Mouse (Mus musculus) embryonic facial prominence, embryonic 11.5 days (tissue): ENCODE data around the gene Brinp1. TPM values are rescaled to one million over a fixed set of nuclear protein-coding genes. Genes with fewer than 3 reads are reported as not detected.

Experiments used
- ATAC-seq: fragments of 200-750 bp; cut with Nextera tagmentation; replicated peaks from 2 replicates; pipeline ENCODE4 v1.8.0; 2017; ENCODE audit warnings: low read depth; ENCODE audit not compliant: insufficient number of reproducible peaks, low FRiP score, low TSS enrichment
- DNase-seq: peaks from one replicate; pipeline ENCODE4 v3.0.0-alpha.2; 2015; ENCODE audit warnings: low spot score
- H3K27ac ChIP-seq: fragments of 300-500 bp; sonication (generic); replicated peaks from 2 replicates; pipeline ENCODE4 v1.5.1; 2014; ENCODE audit warnings: mild to moderate bottlenecking, low read depth, low read length, control low read depth
- H3K27me3 ChIP-seq: fragments of 300-500 bp; sonication (generic); 2 replicates; pipeline ENCODE4 v1.6.1; 2014; ENCODE audit warnings: mild to moderate bottlenecking, low read length, moderate library complexity, mixed read lengths; ENCODE audit not compliant: control insufficient read depth, insufficient read depth
- H3K36me3 ChIP-seq: fragments of 300-500 bp; sonication (generic); replicated peaks from 2 replicates; pipeline ENCODE4 v1.6.1; 2014; ENCODE audit warnings: low read depth, mild to moderate bottlenecking, low read length, moderate library complexity, mixed read lengths; ENCODE audit not compliant: control insufficient read depth, insufficient read depth
- H3K4me1 ChIP-seq: fragments of 300-500 bp; sonication (generic); 2 replicates; pipeline ENCODE4 v1.6.1; 2014; ENCODE audit warnings: low read length, mixed read lengths; ENCODE audit not compliant: control insufficient read depth, insufficient read depth
- H3K4me2 ChIP-seq: fragments of 300-500 bp; sonication (generic); 2 replicates; pipeline ENCODE4 v1.6.1; 2014; ENCODE audit warnings: low read depth, mild to moderate bottlenecking, control low read depth, low read length, moderate library complexity
- H3K4me3 ChIP-seq: fragments of 300-500 bp; sonication (generic); 2 replicates; pipeline ENCODE4 v1.5.1; 2014; ENCODE audit warnings: low read depth, low read length, control low read depth
- H3K9ac ChIP-seq: fragments of 300-500 bp; sonication (generic); replicated peaks from 2 replicates; pipeline ENCODE4 v1.6.1; 2014; ENCODE audit warnings: mild to moderate bottlenecking, control low read depth, low read length
- H3K9me3 ChIP-seq: fragments of 300-500 bp; sonication (generic); replicated peaks from 2 replicates; pipeline ENCODE4 v1.6.1; 2016; ENCODE audit warnings: mild to moderate bottlenecking, low read length, inconsistent platforms, mixed read lengths; ENCODE audit not compliant: control insufficient read depth
- WGBS: fragments of 180-500 bp; shearing (Covaris S2); extraction: QIAGEN DNeasy Blood & Tissue Kit; methylation state at CpG from one replicate; pipeline ENCODE4 v1.1.7; 2014; 5-methylcytosine and 5-hydroxymethylcytosine counted together
- polyA plus RNA-seq: library from polyadenylated mRNA; unstranded; fragments of >200 nt; fragmentation: Nextera tagmentation; extraction: Ambion mirVana; gene quantifications from 2 replicates; pipeline ENCODE4 v1.2.1, GENCODE M21; 2014

The Brinp1 gene
- polyA plus RNA-seq, 1 experiment from 2014 or later, result 7.4 TPM

- WGBS, result 59% methylated on average over 2 of the region's 2 CpGs
- ATAC-seq (no peak), DNase-seq (no peak)
- Histone ChIP-seq H3K9me3 (no peaks in the 10 kb centered on the region), H3K27me3 (no peaks in the 10 kb centered on the region), H3K4me3 (no peak overlapping the region), H3K36me3 (no peaks in the 10 kb centered on the region), H3K9ac (no peak overlapping the region), H3K4me1 (no peaks in the 10 kb centered on the region), H3K4me2 (no peak overlapping the region), H3K27ac (no peak overlapping the region)
Measured at GRCm38 (mm10) chr4:68926091-68926490, 28.1 kb downstream of the Brinp1 start.

GRCm38 (mm10) chr4:68922944-68923343, 31.3 kb downstream of the Brinp1 start:
- H3K9me3 ChIP-seq, result no peaks in the 10 kb centered on the region
- H3K4me3 ChIP-seq, result no peak overlapping the region
- H3K27me3 ChIP-seq, result no peaks in the 10 kb centered on the region
- 65% methylated on average over 1 of the region's 1 CpGs for WGBS
- no peaks in the 10 kb centered on the region for H3K36me3 ChIP-seq
- H3K4me1 ChIP-seq, result no peaks in the 10 kb centered on the region
- no peak for ATAC-seq
- no peak for DNase-seq
- H3K9ac ChIP-seq, result no peak overlapping the region
- H3K4me2 ChIP-seq, result no peak overlapping the region
- H3K27ac ChIP-seq, result no peak overlapping the region

- no peaks in the 10 kb centered on the region for H3K27me3 ChIP-seq
- DNase-seq (no peak), ATAC-seq (no peak)
- H3K27ac ChIP-seq, result no peak overlapping the region
- no peaks in the 10 kb centered on the region for H3K36me3 ChIP-seq
- H3K9me3 ChIP-seq, result no peaks in the 10 kb centered on the region
- WGBS, result 91% methylated on average over 1 of the region's 1 CpGs
- no peak overlapping the region for H3K9ac ChIP-seq
- no peak overlapping the region for H3K4me3 ChIP-seq
- no peak overlapping the region for H3K4me2 ChIP-seq
- H3K4me1 ChIP-seq, result no peaks in the 10 kb centered on the region
Measured at GRCm38 (mm10) chr4:68922504-68922903, 31.7 kb downstream of the Brinp1 start.

GRCm38 (mm10) chr4:68920127-68920526, 34.1 kb downstream of the Brinp1 start:
- ATAC-seq, result no peak

GRCm38 (mm10) chr4:68910942-68911341, 43.3 kb downstream of the Brinp1 start:
- Histone ChIP-seq H3K4me2 (no peak overlapping the region), H3K4me3 (no peak overlapping the region), H3K9me3 (no peaks in the 10 kb centered on the region), H3K27me3 (no peaks in the 10 kb centered on the region), H3K27ac (no peak overlapping the region), H3K9ac (no peak overlapping the region), H3K4me1 (no peaks in the 10 kb centered on the region), H3K36me3 (no peaks in the 10 kb centered on the region)
- 47% methylated on average over 3 of the region's 3 CpGs for WGBS
- no peak for DNase-seq
- ATAC-seq, result no peak

More at GRCm38 (mm10) chr4:68920127-68920526, 34.1 kb downstream of the Brinp1 start:
- no peak overlapping the region for H3K27ac ChIP-seq
- no peak overlapping the region for H3K4me2 ChIP-seq
- H3K36me3 ChIP-seq, result no peaks in the 10 kb centered on the region
- no peaks in the 10 kb centered on the region for H3K27me3 ChIP-seq
- no peaks in the 10 kb centered on the region for H3K9me3 ChIP-seq
- WGBS, result 80% methylated on average over 3 of the region's 3 CpGs
- no peak for DNase-seq
- no peak overlapping the region for H3K4me3 ChIP-seq
- H3K4me1 ChIP-seq, result no peaks in the 10 kb centered on the region
- H3K9ac ChIP-seq, result no peak overlapping the region

- Histone ChIP-seq H3K9me3 (no peaks in the 10 kb centered on the region), H3K4me1 (no peaks in the 10 kb centered on the region), H3K27me3 (no peaks in the 10 kb centered on the region), H3K9ac (no peak overlapping the region), H3K4me2 (no peak overlapping the region), H3K4me3 (no peak overlapping the region), H3K27ac (no peak overlapping the region), H3K36me3 (no peaks in the 10 kb centered on the region)
- WGBS, result 77% methylated on average over 11 of the region's 11 CpGs
- ATAC-seq (no peak), DNase-seq (no peak)
Measured at GRCm38 (mm10) chr4:68906417-68907210, 47.6 kb downstream of the Brinp1 start.

- Histone ChIP-seq H3K4me2 (no peak overlapping the region), H3K36me3 (no peaks in the 10 kb centered on the region), H3K4me3 (no peak overlapping the region), H3K27me3 (no peaks in the 10 kb centered on the region), H3K9me3 (no peaks in the 10 kb centered on the region), H3K27ac (no peak overlapping the region), H3K9ac (no peak overlapping the region), H3K4me1 (no peaks in the 10 kb centered on the region)
- 90% methylated on average over 4 of the region's 4 CpGs for WGBS
- ATAC-seq (no peak), DNase-seq (no peak)
Measured at GRCm38 (mm10) chr4:68890526-68890925, 63.7 kb downstream of the Brinp1 start.

GRCm38 (mm10) chr4:68886276-68886675, 67.9 kb downstream of the Brinp1 start:
- Histone ChIP-seq H3K36me3 (no peaks in the 10 kb centered on the region), H3K27me3 (no peaks in the 10 kb centered on the region), H3K9ac (no peak overlapping the region), H3K4me1 (no peaks in the 10 kb centered on the region), H3K4me3 (no peak overlapping the region), H3K9me3 (no peaks in the 10 kb centered on the region), H3K27ac (no peak overlapping the region), H3K4me2 (no peak overlapping the region)
- ATAC-seq (no peak), DNase-seq (no peak)
- 86% methylated on average over 2 of the region's 2 CpGs for WGBS
